Mouse (Mus musculus) liver, embryonic 11.5 days (tissue): ENCODE data around the gene Hnrnpm. TPM values are rescaled to one million over a fixed set of nuclear protein-coding genes. Genes with fewer than 3 reads are reported as not detected.
"Not testable (repeated sequence)": the region's sequence is repeated elsewhere in the genome, so short reads cannot be mapped to it uniquely, and the experiment has no call there.

ENCODE experiments used
- ATAC-seq: fragments of 200-750 bp; cut with Nextera tagmentation; replicated peaks from 2 replicates; pipeline ENCODE4 v1.8.0; 2017; ENCODE audit warnings: moderate number of reproducible peaks, mild to moderate bottlenecking, moderate TSS enrichment, moderate library complexity; ENCODE audit not compliant: low FRiP score
- DNase-seq: peaks from one replicate; pipeline ENCODE4 v3.0.0-alpha.2; 2017; ENCODE audit warnings: low spot score
- H3K27ac ChIP-seq: fragments of 300-500 bp; sonication (generic); 2 replicates; pipeline ENCODE4 v1.5.1; 2014; ENCODE audit warnings: mild to moderate bottlenecking, low read depth, low read length, control low read depth
- H3K27me3 ChIP-seq: fragments of 300-500 bp; sonication (generic); replicated peaks from 2 replicates; pipeline ENCODE4 v1.6.1; 2014; ENCODE audit warnings: low read length, mixed read lengths; ENCODE audit not compliant: control insufficient read depth, insufficient read depth
- H3K36me3 ChIP-seq: fragments of 300-500 bp; sonication (generic); 2 replicates; pipeline ENCODE4 v1.6.1; 2014; ENCODE audit warnings: mild to moderate bottlenecking, low read length, moderate library complexity, mixed read lengths; ENCODE audit not compliant: control insufficient read depth, insufficient read depth
- H3K4me1 ChIP-seq: fragments of 300-500 bp; sonication (generic); replicated peaks from 2 replicates; pipeline ENCODE4 v1.6.1; 2014; ENCODE audit warnings: low read length, mixed read lengths; ENCODE audit not compliant: control insufficient read depth, insufficient read depth
- H3K4me2 ChIP-seq: fragments of 300-500 bp; sonication (generic); 2 replicates; pipeline ENCODE4 v1.6.1; 2014; ENCODE audit warnings: mild to moderate bottlenecking, control low read depth, moderate library complexity
- H3K4me3 ChIP-seq: fragments of 300-500 bp; sonication (generic); 2 replicates; pipeline ENCODE4 v1.5.1; 2014; ENCODE audit warnings: low read depth, low read length, control low read depth
- H3K9ac ChIP-seq: fragments of 300-500 bp; sonication (generic); 2 replicates; pipeline ENCODE4 v1.6.1; 2014; ENCODE audit warnings: low read depth, low read length, control low read depth
- H3K9me3 ChIP-seq: fragments of 300-500 bp; sonication (generic); 2 replicates; pipeline ENCODE4 v1.6.1; 2016; ENCODE audit warnings: low read length, inconsistent platforms, mixed read lengths; ENCODE audit not compliant: control insufficient read depth
- WGBS: fragments of 180-500 bp; shearing (Covaris S2); extraction: QIAGEN DNeasy Blood & Tissue Kit; methylation state at CpG from one replicate; pipeline ENCODE4 v1.1.7; 2014; 5-methylcytosine and 5-hydroxymethylcytosine counted together
- polyA plus RNA-seq: library from polyadenylated mRNA; unstranded; fragments of >200 nt; fragmentation: Nextera tagmentation; extraction: Ambion mirVana; gene quantifications from 2 replicates; pipeline ENCODE4 v1.2.1, GENCODE M21; 2014

The Hnrnpm gene
- polyA plus RNA-seq, 1 experiment from 2014 or later, result 410 TPM

GRCm38 (mm10) chr17:33629487-33630125 is 57.1 kb downstream of the Hnrnpm start:
- DNase-seq, result no peak
- Histone ChIP-seq H3K27me3 (no peaks in the 10 kb centered on the region), H3K4me1 (peaks cover 11% of the 10 kb centered on the region), H3K4me3 (peak overlapping the region; percentile 59), H3K27ac (peak overlapping the region; percentile 85), H3K36me3 (peaks cover 5% of the 10 kb centered on the region; the same call in 1 of the 2 replicates), H3K4me2 (peak overlapping the region; percentile 90), H3K9ac (peak overlapping the region; percentile 78), H3K9me3 (no peaks in the 10 kb centered on the region)
- peak; percentile 54 for ATAC-seq
- WGBS, result 57% methylated on average over 12 of the region's 12 CpGs

- peak within 1 kb of the TSS; percentile 85 for H3K27ac ChIP-seq
- H3K9ac ChIP-seq, result peak within 1 kb of the TSS; percentile 78
- H3K4me1 ChIP-seq, result peaks cover 11% of the 10 kb centered on the region
- H3K36me3 ChIP-seq, result peaks cover 5% of the 10 kb centered on the region; the same call in 1 of the 2 replicates
- peak within 1 kb of the TSS; percentile 59 for H3K4me3 ChIP-seq
- DNase-seq (peak; percentile 95), ATAC-seq (peak; percentile 97)
- WGBS, result 3% methylated on average over 35 of the region's 35 CpGs
- H3K27me3 ChIP-seq, result no peaks in the 10 kb centered on the region
- H3K9me3 ChIP-seq, result no peaks in the 10 kb centered on the region
- peak within 1 kb of the TSS; percentile 90 for H3K4me2 ChIP-seq
These were observed 57.8 kb downstream of the Hnrnpm start, which contains the start of gene Zfp414 for GRCm38 (mm10) chr17:33628621-33629486. Gene Zfp414, plus strand, starts transcription at chr17:33629090.

GRCm38 (mm10) chr17:33627281-33627680 is 59.4 kb downstream of the Hnrnpm start:
- WGBS, result 91% methylated on average over 3 of the region's 3 CpGs

GRCm38 (mm10) chr17:33613726-33614125 is 72.9 kb downstream of the Hnrnpm start:
- not testable (repeated sequence) for H3K9me3 ChIP-seq, H3K36me3 ChIP-seq, H3K4me2 ChIP-seq, H3K27me3 ChIP-seq, ATAC-seq, H3K4me3 ChIP-seq, H3K9ac ChIP-seq, DNase-seq, H3K27ac ChIP-seq, H3K4me1 ChIP-seq
- WGBS, result 92% methylated on average over 5 of the region's 5 CpGs

More at GRCm38 (mm10) chr17:33627281-33627680, 59.4 kb downstream of the Hnrnpm start:
- no peak for ATAC-seq
- Histone ChIP-seq H3K9me3 (no peaks in the 10 kb centered on the region), H3K9ac (no peak overlapping the region), H3K36me3 (peaks cover 5% of the 10 kb centered on the region; the same call in 1 of the 2 replicates), H3K4me1 (peaks cover 11% of the 10 kb centered on the region), H3K4me3 (no peak overlapping the region), H3K27me3 (no peaks in the 10 kb centered on the region), H3K4me2 (no peak overlapping the region), H3K27ac (no peak overlapping the region)
- no peak for DNase-seq

GRCm38 (mm10) chr17:33610548-33610947 is 76.1 kb downstream of the Hnrnpm start:
- Histone ChIP-seq H3K9me3 (no peaks in the 10 kb centered on the region), H3K9ac (no peak overlapping the region), H3K36me3 (no peaks in the 10 kb centered on the region), H3K27me3 (no peaks in the 10 kb centered on the region), H3K4me1 (peaks cover 9% of the 10 kb centered on the region), H3K4me3 (no peak overlapping the region), H3K27ac (no peak overlapping the region), H3K4me2 (no peak overlapping the region)
- 78% methylated on average over 7 of the region's 7 CpGs for WGBS
- DNase-seq, result no peak
- no peak for ATAC-seq

- H3K27me3 ChIP-seq, result no peaks in the 10 kb centered on the region
- H3K4me2 ChIP-seq, result peak overlapping the region; percentile 27; the same call in 1 of the 2 replicates
- ATAC-seq, result peak; percentile 90
These were observed 79.4 kb downstream of the Hnrnpm start for GRCm38 (mm10) chr17:33607273-33607672.

GRCm38 (mm10) chr17:33601947-33602346 is 84.7 kb downstream of the Hnrnpm start:
- no peak for DNase-seq
- Histone ChIP-seq H3K9ac (no peak overlapping the region), H3K27me3 (no peaks in the 10 kb centered on the region), H3K36me3 (no peaks in the 10 kb centered on the region), H3K4me1 (no peaks in the 10 kb centered on the region; the same call in 1 of the 2 replicates), H3K9me3 (peaks cover 5% of the 10 kb centered on the region; the same call in 1 of the 2 replicates), H3K27ac (no peak overlapping the region), H3K4me3 (no peak overlapping the region), H3K4me2 (no peak overlapping the region)
- 84% methylated on average over 12 of the region's 12 CpGs for WGBS
- no peak for ATAC-seq

More at GRCm38 (mm10) chr17:33607273-33607672, 79.4 kb downstream of the Hnrnpm start:
- no peak for DNase-seq
- Histone ChIP-seq H3K9me3 (no peaks in the 10 kb centered on the region), H3K4me1 (peaks cover 9% of the 10 kb centered on the region), H3K36me3 (no peaks in the 10 kb centered on the region), H3K4me3 (no peak overlapping the region), H3K9ac (no peak overlapping the region), H3K27ac (no peak overlapping the region)
- WGBS, result 44% methylated on average over 2 of the region's 2 CpGs

GRCm38 (mm10) chr17:33600831-33601230 is 85.8 kb downstream of the Hnrnpm start:
- ATAC-seq, result no peak
- no peak for DNase-seq
- Histone ChIP-seq H3K27me3 (no peaks in the 10 kb centered on the region), H3K4me3 (no peak overlapping the region), H3K36me3 (no peaks in the 10 kb centered on the region), H3K4me2 (no peak overlapping the region), H3K27ac (no peak overlapping the region), H3K9ac (no peak overlapping the region), H3K9me3 (peaks cover 5% of the 10 kb centered on the region; the same call in 1 of the 2 replicates), H3K4me1 (no peaks in the 10 kb centered on the region)
- 73% methylated on average over 3 of the region's 3 CpGs for WGBS
